Mouse (Mus musculus): ENCODE data around the gene Tceanc2.

Gene Tceanc2

DNA sequence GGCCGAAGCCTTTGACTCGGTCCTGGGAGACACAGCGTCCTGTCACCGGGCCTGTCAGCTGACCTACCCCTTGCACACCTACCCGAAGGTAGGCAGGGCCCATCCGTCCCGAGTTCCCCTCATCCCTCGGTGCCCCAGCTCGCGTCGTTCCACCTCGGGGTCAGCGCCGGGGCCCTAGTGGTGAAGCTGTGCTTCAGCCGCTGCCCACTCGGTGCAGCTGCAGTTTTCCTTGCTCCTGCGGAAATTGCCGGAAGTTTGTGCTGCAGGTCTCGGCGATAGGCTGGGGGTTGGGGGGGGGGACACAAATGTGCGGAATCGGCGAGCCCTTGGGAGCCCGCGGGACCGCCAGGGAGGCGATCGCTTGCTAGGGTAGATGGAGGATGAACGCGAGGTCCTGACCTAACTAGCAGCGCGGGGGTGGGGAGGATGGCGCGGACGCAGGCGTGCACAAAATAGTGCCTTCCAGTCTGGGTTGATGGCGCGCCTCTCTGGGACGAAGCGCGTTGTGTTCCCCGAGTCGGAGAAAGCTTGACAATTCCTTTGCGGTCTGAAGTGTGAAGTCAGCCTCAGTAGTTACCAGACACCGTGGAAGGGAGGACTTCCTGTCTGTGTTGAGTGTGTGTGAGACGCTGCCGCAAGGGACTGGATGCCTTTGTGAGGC is at the start of gene Tceanc2:
Gene Tceanc2, minus strand, starts transcription at position 287 of the 661 bp plus-strand sequence.
- no peak for DNase-seq (ENCODE audit: low read depth, low spot score)

DNA sequence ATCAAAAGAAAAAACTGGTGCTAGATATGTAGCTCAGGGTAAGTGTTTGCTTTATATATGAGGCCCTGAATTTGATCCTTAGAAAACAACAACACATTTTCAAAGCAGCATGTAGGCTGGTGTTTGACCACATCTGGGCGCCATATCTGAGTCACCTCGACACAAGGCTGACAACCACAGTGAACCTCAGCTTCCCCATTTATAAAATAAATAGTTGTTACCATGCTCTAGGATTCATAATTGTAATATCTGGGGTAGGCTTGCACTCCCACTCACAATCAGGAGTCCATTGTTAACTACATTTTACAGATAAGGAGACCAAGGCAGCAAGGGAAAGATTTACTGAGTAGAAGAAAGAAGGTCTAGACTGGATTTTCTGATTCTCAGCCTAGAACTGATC is 47.4 kb upstream of the Tceanc2 start:
- no peak for DNase-seq (ENCODE audit: low read depth, low spot score)

DNA sequence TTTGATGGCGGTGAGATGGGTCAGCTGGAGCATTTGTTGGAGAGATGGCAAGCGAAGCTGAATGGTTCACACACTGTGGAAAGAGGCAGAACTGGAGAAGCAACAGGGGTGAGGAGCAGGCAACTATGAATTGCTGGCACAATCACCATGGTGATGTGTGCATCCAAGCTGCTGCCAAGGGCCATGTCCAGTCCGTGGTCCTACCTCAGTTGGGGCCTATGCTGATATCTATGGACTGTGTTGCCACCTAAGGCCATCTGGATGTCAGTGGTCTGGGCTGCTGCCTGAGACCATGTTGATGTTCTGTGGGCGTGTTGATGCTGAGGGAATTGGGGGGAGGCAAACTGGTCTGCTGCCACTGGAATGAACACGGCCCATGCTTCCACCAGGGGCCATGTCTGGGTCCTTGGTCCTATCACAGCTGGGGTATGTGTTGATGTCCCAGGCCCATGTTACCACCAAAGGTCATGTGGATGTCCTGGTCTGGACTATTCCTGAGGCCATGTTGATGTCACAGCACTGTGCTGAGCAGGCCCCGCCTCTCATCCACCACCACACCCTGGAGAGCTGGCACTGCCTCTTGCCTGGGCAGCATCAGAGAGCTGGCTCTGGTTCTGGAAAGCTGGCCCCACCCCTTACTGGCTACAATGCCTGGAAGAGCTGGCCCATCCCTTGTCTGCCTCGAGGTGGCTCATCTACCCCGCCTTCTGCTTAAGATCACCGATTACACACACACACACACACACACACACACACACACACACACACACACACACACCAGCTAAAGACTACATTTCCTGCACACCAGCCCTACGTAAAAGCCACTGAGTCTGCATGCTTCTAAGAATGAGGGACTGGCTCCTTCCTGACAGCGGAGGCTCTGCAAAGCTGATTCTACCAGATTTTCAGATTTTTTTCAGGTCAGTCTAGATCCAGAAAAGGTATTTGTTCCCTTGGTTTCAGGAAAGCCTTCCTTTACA is 44.6 kb upstream of the Tceanc2 start:
- no peak for DNase-seq (ENCODE audit: low read depth, low spot score)

DNA sequence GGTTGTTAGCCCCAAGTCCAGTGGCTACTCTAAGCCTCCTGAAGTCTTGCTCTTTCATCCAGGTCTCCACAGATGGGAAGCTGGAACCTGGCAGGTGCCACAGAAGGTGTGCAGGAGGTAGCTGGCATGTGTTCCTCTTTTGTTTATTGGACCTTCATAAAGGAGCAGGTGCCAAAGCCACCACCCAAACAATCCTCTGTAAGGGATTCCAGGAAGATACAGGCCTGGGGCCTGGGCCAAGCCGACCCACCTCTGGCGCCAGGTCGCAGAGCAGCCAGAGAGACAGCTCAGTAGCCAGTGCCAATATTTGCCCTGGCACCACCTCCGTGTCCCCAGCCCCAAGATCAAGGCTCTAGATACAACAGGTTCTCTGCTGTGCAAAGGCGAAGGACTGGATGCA is 42.6 kb upstream of the Tceanc2 start:
- no peak for DNase-seq (ENCODE audit: low read depth, low spot score)

DNA sequence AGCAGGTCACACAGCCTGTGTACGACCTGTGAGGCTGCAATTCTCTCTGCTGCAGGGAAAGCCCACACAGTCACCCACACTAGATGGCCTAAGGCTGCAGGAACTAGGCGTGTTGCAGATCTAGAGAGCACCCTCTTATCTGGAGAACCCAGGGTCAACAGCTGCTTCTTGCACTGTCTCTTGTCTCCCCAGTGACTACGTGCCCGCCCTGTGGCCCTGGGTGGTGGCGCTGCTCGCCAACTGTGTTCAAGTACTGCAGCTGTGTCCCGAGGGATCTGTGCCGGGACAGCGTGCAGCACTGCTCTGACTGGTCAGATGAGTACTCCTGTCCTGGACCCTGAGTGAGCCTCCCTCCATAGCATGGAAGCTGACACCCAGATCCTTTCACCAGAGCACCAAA is 38.7 kb upstream of the Tceanc2 start:
- DNase-seq (ENCODE audit: low read depth, low spot score): no peak

DNA sequence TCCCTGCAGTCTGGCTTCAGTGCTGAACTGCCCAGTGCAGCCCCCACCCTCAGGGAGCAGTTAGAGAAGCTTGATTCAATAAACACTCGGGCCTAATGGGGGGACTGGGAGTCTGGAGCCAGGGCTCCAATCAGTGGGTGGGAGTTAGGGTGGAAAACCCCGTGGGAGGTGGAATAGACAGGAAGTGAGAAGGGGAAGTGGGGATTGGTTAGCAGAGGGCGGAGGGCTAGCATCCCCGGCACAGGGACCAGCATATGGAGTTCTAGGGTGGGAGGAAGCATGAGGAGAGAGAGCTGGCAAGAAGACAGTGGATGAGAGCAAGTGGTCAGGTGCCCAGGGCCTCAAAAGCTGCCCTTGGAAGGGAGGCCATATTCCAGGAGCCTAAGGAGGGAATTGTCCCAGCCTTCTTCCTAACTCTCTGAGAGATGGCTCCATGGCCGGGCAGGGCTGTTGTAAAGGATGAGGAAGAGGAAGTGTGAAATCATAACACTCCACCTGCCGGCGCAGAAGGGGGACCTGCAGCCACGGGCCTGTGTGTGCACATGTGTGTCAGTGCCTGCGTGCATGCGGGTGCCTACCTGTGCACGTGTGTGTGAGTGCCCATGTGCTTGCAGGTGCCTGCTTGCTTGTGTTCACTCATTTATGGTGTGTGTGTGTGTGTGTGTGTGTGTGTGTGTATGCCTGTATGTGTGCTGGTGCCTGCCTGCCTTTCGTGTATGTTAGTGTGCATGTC is 34.5 kb upstream of the Tceanc2 start:
- DNase-seq (ENCODE audit: low read depth, low spot score): no peak

DNA sequence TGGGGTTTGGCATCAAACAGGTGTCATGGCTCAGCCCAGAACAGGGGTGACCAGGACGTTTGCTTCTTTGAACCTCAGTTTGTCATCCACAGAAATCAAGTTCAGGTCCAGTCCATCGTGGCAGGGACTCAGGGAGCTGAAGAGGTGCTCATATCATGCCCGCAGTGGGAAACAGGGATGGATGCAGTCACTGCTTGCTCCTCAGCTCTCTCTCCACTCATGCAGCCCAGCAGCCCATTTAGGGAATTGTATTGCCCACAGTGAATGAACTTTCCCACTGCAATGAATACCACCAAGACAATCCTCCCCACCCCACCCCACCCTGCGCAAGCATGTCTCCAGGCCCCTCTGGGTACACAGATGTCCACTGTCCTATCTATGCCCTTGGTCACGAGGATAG is 33.0 kb upstream of the Tceanc2 start:
- DNase-seq (ENCODE audit: low read depth, low spot score): no peak

DNA sequence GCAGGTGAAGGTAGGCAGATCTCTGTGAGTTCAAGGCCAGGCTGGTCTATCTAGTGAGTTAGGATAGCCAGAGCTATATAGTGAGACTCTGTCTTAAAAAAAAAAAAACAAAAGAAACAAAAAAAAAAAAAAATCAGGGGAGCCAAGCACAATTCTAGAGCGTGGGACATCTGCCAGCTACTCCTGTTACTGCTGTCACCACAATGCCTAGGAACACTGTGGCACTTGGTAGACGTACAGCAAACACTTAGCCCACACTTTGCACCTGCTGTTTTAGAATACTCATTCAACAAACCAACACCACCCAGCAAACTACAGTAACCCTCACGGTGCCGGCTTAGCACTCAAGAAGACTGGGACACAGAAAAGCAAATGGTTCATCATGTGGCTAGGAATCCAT is 32.5 kb upstream of the Tceanc2 start:
- no peak for DNase-seq (ENCODE audit: low read depth, low spot score)

DNA sequence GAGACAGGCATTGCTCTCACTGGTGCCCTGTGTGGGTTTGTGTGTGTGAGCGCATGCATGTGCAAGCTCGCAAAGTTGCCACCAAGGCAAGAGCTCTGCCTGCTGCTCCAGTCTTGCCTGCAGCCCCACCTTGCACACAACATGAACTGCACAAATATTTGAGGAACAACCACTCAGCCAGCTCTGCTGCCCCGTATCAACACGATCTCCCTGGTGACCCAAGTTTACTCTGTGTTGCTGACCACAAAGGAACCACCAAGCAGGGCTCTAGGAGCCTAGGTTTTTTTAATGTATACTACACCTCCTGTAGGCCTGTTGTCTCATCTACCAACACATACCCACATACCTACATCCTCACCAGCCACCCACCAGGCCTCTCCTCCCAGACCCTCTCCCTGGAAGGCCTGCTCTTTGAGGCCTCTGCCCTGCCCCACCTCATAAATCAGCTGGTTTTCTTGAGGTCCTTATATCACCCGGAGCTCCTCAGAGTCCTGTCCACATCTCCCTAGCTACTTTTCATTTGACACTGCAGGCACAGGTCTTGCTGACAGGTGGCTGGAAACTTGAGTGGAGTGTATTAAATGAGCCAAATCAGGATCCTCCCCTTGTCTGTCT is 31.7 kb upstream of the Tceanc2 start:
- no peak for DNase-seq (ENCODE audit: low read depth, low spot score)

DNA sequence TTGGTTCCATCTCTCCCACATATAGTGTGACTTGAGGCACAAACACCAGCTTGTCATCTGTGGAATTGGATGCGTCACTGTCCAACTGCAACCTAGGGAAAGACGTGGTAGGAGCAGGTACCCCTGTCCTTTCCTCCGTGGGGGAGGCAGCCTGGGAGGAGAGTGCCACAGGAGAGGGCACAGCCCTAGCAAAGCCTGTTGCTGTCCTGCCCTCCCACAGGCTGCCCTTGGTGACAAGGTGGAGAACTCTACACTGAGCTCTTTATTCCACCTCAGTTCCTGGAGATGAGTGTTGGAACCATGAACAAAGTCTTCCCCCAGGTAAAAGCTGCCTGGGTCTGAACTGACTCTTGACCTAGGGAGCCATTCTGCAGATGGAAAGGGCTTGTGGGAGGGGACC is 30.0 kb upstream of the Tceanc2 start, which contains the start of gene Ldlrad1:
Gene Ldlrad1, plus strand, starts transcription at position 301 of the 400 bp plus-strand sequence.
- DNase-seq (ENCODE audit: low read depth, low spot score): no peak

DNA sequence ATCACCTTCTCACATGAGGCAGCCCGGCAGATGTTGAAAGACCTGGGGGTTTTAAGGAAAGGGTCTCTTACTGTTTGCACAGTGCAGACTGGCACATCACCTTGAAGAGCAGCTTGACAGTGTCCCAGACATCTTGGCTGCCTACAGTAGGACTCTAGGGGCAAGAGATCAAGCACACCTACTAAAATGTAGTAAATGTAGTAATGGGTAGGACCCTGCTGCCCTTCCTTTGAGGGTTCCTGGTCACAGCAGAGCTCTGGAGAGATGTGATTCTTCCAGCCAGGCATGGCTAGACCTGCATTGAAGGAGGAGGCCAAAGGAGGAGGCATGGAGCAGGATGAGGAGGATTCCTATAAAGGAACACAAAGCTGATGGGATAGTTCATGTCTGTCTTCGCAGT is 28.1 kb upstream of the Tceanc2 start:
- no peak for DNase-seq (ENCODE audit: low read depth, low spot score)

DNA sequence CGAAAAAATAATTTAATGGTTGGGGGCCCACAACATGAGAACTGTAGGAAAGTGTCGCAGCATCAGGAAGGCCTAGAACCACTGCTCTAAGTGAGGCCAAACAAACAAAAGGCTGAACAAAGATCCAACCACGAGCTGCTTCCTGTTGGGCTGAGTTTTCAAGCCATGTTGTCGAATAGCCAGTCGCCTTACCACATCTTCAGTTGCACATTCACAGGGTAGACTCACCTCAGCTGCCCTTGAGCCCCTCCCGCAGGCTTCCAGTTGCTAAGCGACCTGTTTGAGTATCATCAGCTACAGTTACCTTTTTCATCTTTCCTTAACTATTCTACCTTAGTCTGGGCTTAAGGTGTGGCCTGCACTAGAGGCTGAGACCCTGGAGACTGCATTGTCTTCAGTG is 24.1 kb upstream of the Tceanc2 start:
- no peak for DNase-seq (ENCODE audit: low read depth, low spot score)

DNA sequence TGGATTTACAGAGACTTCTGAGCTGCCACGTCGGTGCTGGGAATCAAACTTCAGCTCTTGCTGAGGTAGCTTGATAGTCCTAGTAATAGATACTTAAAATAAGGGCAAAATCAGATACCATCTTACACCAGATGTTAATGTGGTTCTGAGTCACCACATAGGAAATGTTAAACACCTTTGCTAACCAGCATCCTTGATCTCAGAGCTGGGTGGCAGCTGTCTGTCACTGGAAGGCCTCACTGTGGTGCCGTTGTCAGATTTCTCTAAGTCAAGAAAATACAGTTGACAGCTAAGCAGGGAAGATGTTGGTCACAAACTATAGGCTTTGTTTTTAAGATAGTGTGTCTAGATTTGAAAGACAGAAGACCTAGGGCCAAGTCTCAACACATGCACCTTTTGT is 22.9 kb upstream of the Tceanc2 start:
- no peak for DNase-seq (ENCODE audit: low read depth, low spot score)

DNA sequence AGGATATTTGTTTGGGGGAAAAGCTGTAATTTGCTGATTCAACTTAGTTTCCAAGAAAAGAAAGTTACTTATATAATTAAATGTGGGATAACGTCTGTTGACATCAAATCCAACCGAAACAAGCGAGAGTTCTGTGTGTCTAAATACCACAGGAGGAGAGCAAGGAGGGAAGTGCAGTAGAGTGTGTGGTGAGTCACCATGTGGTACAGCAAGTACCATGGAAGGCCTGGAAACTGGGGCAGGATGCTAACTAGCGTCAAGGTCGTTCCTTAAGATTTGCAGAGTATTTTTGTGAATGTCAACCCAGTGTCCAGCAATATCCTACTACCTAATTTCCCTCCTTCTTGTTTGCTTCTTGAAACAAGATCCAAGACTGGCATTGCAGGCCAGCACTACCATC is 19.2 kb upstream of the Tceanc2 start:
- DNase-seq (ENCODE audit: low read depth, low spot score): no peak

DNA sequence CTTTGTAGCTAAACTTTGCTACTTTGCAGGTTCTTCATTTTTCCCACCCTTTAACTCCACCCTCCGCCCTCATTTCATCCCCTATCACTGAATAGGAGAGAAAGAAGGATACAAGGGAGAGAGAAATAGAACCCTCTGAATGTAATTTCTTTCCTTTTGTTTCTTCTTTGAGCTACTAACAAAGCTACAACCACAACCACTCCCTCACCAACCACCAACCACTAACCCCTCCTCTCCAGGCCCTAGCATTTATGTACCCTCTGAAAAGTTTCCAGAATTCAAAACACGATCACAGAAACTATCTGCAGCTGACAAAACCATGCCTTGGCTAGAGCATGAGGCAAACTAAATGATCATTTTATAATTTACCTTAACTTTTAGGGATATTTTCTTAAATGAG is 17.5 kb upstream of the Tceanc2 start:
- no peak for DNase-seq (ENCODE audit: low read depth, low spot score)

DNA sequence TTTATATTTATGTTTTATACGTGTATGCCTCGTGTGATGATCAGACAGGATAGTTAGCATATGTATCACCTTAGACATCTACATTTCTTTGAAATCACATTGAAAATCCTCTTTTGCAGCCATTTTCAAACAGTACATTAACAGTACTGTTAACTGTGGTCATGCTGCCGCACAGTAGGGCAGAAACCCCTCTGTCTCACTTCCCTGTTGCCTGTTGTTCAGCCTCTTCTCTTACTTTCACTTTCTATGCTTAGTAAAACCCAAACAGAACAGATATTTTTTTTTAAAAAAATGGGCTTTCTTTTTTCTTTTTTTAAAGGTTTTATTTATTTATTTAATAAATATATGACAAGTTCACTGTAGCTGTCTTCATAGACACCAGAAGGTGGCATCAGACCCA is 14.9 kb upstream of the Tceanc2 start:
- DNase-seq (ENCODE audit: low read depth, low spot score): no peak

DNA sequence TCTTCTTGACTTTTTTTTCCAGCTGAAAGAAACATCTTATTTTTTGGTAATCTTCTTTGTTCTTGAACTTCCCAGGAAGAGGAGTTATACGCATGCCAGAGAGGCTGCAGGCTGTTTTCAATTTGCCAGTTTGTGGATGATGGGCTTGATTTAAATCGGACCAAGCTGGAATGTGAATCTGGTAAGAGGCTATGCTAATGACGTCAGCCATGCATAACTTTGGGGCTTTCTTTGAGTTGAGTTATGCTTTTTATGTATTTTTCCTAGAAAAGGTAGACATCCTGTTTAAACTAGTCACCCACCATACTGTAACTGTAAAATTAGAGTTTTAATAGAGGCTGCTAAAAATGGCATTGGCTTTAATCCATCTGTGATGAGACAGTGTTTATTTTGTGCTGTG is 6.8 kb upstream of the Tceanc2 start:
- DNase-seq (ENCODE audit: low read depth, low spot score): no peak

DNA sequence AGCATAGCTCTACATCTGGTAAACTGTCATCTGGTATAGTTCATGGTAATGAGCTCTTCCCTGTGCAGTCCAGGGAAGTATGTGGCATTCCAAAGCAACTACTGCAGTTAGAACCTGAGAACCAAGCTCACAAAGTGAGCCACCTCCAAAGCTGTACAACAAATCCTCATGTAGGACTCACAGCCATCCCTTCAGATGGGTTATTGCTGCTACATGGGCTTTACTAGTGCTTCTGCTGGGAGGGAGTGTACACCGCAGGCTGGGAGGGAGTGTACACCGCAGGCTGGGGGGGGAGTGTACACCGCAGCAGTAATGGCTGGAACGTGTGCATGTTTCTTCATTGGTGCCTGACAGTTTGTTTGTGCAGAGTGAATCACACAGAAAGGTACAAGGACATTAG is 4.3 kb upstream of the Tceanc2 start:
- DNase-seq (ENCODE audit: low read depth, low spot score): no peak

DNA sequence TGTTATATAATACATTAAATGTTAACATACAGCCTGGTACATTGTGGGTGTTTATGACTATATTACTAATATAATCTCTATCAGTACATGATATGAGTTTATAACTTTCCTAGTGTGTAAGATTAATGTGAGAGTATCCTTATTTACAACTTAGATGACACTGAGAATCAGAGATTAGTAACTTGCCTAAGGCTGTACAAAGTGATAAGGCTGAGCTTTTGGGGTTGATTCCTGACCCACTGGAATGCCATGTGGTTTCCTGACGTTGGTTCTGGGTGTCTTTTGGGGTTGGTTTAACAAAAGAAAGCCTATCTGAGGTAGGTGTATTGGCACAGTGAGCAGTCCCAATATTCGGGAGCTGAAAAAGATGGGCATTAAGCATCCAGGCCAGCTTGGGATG is 3.9 kb upstream of the Tceanc2 start:
- no peak for DNase-seq (ENCODE audit: low read depth, low spot score)

DNA sequence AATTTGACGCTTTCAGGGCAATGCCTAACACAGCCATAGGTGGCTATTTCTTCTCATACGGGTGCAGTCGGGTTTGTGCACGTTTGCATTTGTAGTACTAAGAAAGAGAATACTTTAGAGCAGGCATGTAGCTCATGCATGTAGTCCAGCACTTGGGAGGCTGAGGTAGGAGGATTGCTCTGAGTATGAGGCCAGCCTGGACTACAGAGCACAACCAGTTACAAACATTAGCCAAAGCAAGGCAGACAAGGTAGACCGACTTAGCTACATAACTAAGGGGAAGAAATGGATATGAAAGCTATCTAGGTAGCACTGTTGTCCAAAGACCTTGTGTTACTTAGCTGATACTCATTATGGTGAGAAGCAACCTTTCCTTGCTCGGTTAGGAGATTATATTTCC is 3.0 kb upstream of the Tceanc2 start:
- DNase-seq (ENCODE audit: low read depth, low spot score): no peak

DNA sequence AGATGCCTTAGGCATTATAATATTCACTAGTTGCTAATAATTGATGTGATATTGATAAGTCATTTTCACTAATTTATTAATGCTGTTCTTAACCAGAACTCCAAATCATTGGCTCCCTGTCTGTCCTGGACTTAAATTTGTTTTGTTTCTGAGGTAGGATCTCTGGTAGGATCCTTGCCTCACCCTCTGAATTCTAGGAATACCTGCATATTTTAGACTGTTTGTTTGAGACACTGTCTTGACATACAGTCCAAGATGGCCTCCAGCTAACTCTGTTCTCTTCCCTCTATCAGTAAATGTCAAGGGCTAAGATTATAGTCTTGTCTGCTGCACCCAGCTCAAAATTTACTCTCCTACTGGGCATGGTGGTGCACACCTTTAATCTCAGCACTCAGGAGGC is 1.8 kb upstream of the Tceanc2 start:
- DNase-seq (ENCODE audit: low read depth, low spot score): no peak

DNA sequence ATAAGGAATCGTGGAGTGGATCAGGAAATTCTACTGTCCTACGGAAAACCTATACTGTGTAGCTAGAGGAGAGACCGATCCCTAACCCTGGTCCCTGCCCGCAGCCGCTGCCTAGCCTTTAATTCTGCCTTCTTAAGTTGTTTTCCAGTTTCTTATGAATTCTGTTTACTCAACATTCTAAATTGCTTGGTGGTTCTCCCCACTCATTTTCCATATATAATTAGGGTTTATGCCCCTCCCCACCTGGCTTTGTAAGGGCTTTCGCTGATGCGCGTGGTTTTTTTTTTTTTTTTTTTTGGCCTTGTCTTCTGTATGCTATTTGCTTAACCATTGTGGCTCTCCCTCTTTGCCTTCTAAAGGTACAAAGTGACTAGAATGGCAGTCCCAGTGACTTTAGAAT is 645 bp upstream of the Tceanc2 start:
- DNase-seq (ENCODE audit: low read depth, low spot score): no peak
